Mouse (Mus musculus) urinary bladder, postnatal 10 days (tissue): Measurements from ENCODE around the gene Myocd.

ENCODE experiments used
- DNase-seq: peaks from one replicate; pipeline ENCODE4 v3.0.0; 2022; ENCODE audit warnings: low spot score

The Myocd gene

GRCm38 (mm10) chr11:65142838-65143417, 126.9 kb downstream of the Myocd start:
- no peak for DNase-seq

GRCm38 (mm10) chr11:65139030-65139429, 130.8 kb downstream of the Myocd start:
- no peak for DNase-seq

GRCm38 (mm10) chr11:65137145-65137652, 132.6 kb downstream of the Myocd start:
- no peak for DNase-seq

- DNase-seq: no peak
Measured at GRCm38 (mm10) chr11:65135251-65135739, 134.5 kb downstream of the Myocd start.

- no peak for DNase-seq
Measured at GRCm38 (mm10) chr11:65133661-65134060, 136.1 kb downstream of the Myocd start.

GRCm38 (mm10) chr11:65129110-65129509, 140.7 kb downstream of the Myocd start:
- no peak for DNase-seq

- no peak for DNase-seq
Measured at GRCm38 (mm10) chr11:65128666-65129065, 141.1 kb downstream of the Myocd start.

- DNase-seq: no peak
Measured at GRCm38 (mm10) chr11:65126566-65126965, 143.2 kb downstream of the Myocd start.
